In genomic region chr14:30371070-30371469, GRCm38 (mm10) we compare ENCODE assay signal across 27 mouse cellular contexts.
DNase-seq lines count a peak whose midpoint lies in the region; ATAC-seq and TF ChIP-seq lines count a peak whose summit lies in the region.
"Had no signal": no experiment of that assay in that cellular context is flagged by ENCODE, and none has a peak within 500 bp of the region (broad histone marks: within the 10 kb centered on the region; RNA-seq: fewer than 3 reads in every experiment).

No protein-coding gene starts in this region.

- intact Hi-C loops in heart, postnatal 10 days (cut with DNase I): no loop called here

- ATAC-seq in intestine, postnatal 0 days: no peak
- no peak for ATAC-seq in intestine, embryonic 15.5 days
- ATAC-seq in liver, embryonic 14.5 days (ENCODE audit: insufficient read depth): no peak
- no peak for ATAC-seq in liver, embryonic 11.5 days (replicated peaks; ENCODE audit: low FRiP score)
- ATAC-seq: activated CD4-positive, CD25-positive, alpha-beta regulatory T cell, adult 4 months; forebrain, embryonic 13.5 days; midbrain, embryonic 13.5 days had no signal

- H3K9me3 ChIP-seq in intestine, postnatal 0 days (ENCODE audit: control insufficient read depth): no peaks in the 10 kb centered on the region
- no peaks in the 10 kb centered on the region for H3K9me3 ChIP-seq in intestine, embryonic 15.5 days
- H3K9me3 ChIP-seq in liver, embryonic 14.5 days (ENCODE audit: control insufficient read depth, low read length): no peaks in the 10 kb centered on the region
- no peaks in the 10 kb centered on the region for H3K9me3 ChIP-seq in liver, embryonic 11.5 days (ENCODE audit: control insufficient read depth, low read length)
- H3K9me3 ChIP-seq: forebrain, embryonic 13.5 days; heart, embryonic 13.5 days; liver, embryonic 13.5 days; midbrain, embryonic 13.5 days; neural tube, embryonic 12.5 days had no signal

- DNase-seq in liver, embryonic 14.5 days (ENCODE audit: low read depth in 3 of 3, low spot score in 3 of 3): no peak
- DNase-seq in liver, embryonic 11.5 days (ENCODE audit: low spot score): no peak
- DNase-seq in thymus, postnatal 14 days: peak; percentile 28
- no peak for DNase-seq in thymus, postnatal 25 days
- peak; percentile 37 for DNase-seq in splenic B cell, adult 2 months (ENCODE audit: low read depth, low spot score)
- no peak for DNase-seq in heart, postnatal 10 days
- DNase-seq: adrenal gland, adult 8-10 months; cerebellum, adult 18-20 months; cerebellum, postnatal 14 days; gastrocnemius, postnatal 10 days; heart, adult 18-20 months; kidney, adult 9 months; kidney, postnatal 36 days; layer of hippocampus, adult 9-11 months; left cerebral cortex, postnatal 4 days; liver, embryonic 13.5 days; lung, postnatal 10 days; right cerebral cortex, postnatal 14 days had no signal

- H3K9ac ChIP-seq in intestine, postnatal 0 days (ENCODE audit: low read depth, low read length): no peak overlapping the region
- no peak overlapping the region for H3K9ac ChIP-seq in intestine, embryonic 15.5 days
- H3K9ac ChIP-seq in liver, embryonic 14.5 days (replicated peaks): no peak overlapping the region
- no peak overlapping the region for H3K9ac ChIP-seq in liver, embryonic 11.5 days (ENCODE audit: low read depth, low read length)
- H3K9ac ChIP-seq: forebrain, embryonic 13.5 days; heart, embryonic 13.5 days; hindbrain, embryonic 12.5 days; liver, embryonic 13.5 days; midbrain, embryonic 13.5 days; neural tube, embryonic 12.5 days had no signal

- H3K27ac ChIP-seq in intestine, postnatal 0 days (ENCODE audit: low read depth, low read length): no peak overlapping the region
- no peak overlapping the region for H3K27ac ChIP-seq in intestine, embryonic 15.5 days
- no peak overlapping the region for H3K27ac ChIP-seq in liver, embryonic 14.5 days
- H3K27ac ChIP-seq in liver, embryonic 11.5 days (ENCODE audit: low read depth, low read length): no peak overlapping the region
- H3K27ac ChIP-seq: forebrain, embryonic 13.5 days; heart, embryonic 13.5 days; hindbrain, embryonic 12.5 days; liver, embryonic 13.5 days; midbrain, embryonic 13.5 days; neural tube, embryonic 12.5 days had no signal

- TF ChIP-seq EP300 in liver, embryonic 14.5 days (IDR thresholded peaks at IDR 0.05; ENCODE audit: low read depth): no peak

- no peaks in the 10 kb centered on the region for H3K36me3 ChIP-seq in intestine, postnatal 0 days (ENCODE audit: control insufficient read depth, insufficient read depth)
- no peaks in the 10 kb centered on the region for H3K36me3 ChIP-seq in intestine, embryonic 15.5 days
- H3K36me3 ChIP-seq in liver, embryonic 14.5 days (replicated peaks; ENCODE audit: control insufficient read depth, insufficient read depth, low read depth): no peaks in the 10 kb centered on the region
- H3K36me3 ChIP-seq in liver, embryonic 11.5 days (ENCODE audit: control insufficient read depth, insufficient read depth, low read length): no peaks in the 10 kb centered on the region
- H3K36me3 ChIP-seq in splenic B cell, adult 2 months (ENCODE audit: control insufficient read depth, insufficient read depth, low read length, poor library complexity, severe bottlenecking): no peaks in the 10 kb centered on the region
- H3K36me3 ChIP-seq: heart, embryonic 13.5 days; hindbrain, embryonic 12.5 days; liver, embryonic 13.5 days; midbrain, embryonic 13.5 days; neural tube, embryonic 12.5 days had no signal

- H3K4me2 ChIP-seq in intestine, postnatal 0 days (replicated peaks; ENCODE audit: low read depth): no peak overlapping the region
- no peak overlapping the region for H3K4me2 ChIP-seq in intestine, embryonic 15.5 days (replicated peaks)
- no peak overlapping the region for H3K4me2 ChIP-seq in liver, embryonic 14.5 days (ENCODE audit: low read depth)
- H3K4me2 ChIP-seq in liver, embryonic 11.5 days: no peak overlapping the region
- H3K4me2 ChIP-seq: forebrain, embryonic 13.5 days; heart, embryonic 13.5 days; hindbrain, embryonic 12.5 days; liver, embryonic 13.5 days; midbrain, embryonic 13.5 days; neural tube, embryonic 12.5 days had no signal

- no peaks in the 10 kb centered on the region for H3K4me1 ChIP-seq in intestine, postnatal 0 days (replicated peaks; ENCODE audit: control insufficient read depth, insufficient read depth, low read length)
- no peaks in the 10 kb centered on the region for H3K4me1 ChIP-seq in intestine, embryonic 15.5 days (replicated peaks)
- no peaks in the 10 kb centered on the region for H3K4me1 ChIP-seq in liver, embryonic 14.5 days (replicated peaks; ENCODE audit: control insufficient read depth in 2 of 2, insufficient read depth in 2 of 2, low read length in 1 of 2)
- no peaks in the 10 kb centered on the region for H3K4me1 ChIP-seq in liver, embryonic 11.5 days (replicated peaks; ENCODE audit: control insufficient read depth, insufficient read depth, low read length)
- H3K4me1 ChIP-seq: forebrain, embryonic 13.5 days; heart, embryonic 13.5 days; hindbrain, embryonic 12.5 days; liver, embryonic 13.5 days; megakaryocyte, embryonic 14.5 days; midbrain, embryonic 13.5 days; neural tube, embryonic 12.5 days had no signal

- TF ChIP-seq CTCF in intestine, postnatal 0 days (IDR thresholded peaks at IDR 0.05; ENCODE audit: low read depth): peak; percentile 46
- TF ChIP-seq CTCF in liver, embryonic 14.5 days (IDR thresholded peaks at IDR 0.05; ENCODE audit: low read depth): 0 out of 2 replicates have a peak, but pooled peaks have one; percentile 15

- 77% methylated on average over 2 of the region's 2 CpGs for WGBS in intestine, postnatal 0 days
- 78% methylated on average over 2 of the region's 2 CpGs for WGBS in intestine, embryonic 15.5 days
- WGBS in liver, embryonic 14.5 days (ENCODE audit: insufficient replicate concordance): 37% methylated on average over 2 of the region's 2 CpGs
- WGBS in liver, embryonic 11.5 days: 64% methylated on average over 2 of the region's 2 CpGs

- H3K27me3 ChIP-seq in intestine, postnatal 0 days (replicated peaks; ENCODE audit: control insufficient read depth, insufficient read depth, low read length): no peaks in the 10 kb centered on the region
- no peaks in the 10 kb centered on the region for H3K27me3 ChIP-seq in intestine, embryonic 15.5 days (replicated peaks)
- no peaks in the 10 kb centered on the region for H3K27me3 ChIP-seq in liver, embryonic 14.5 days (ENCODE audit: control insufficient read depth, insufficient read depth, low read length)
- no peaks in the 10 kb centered on the region for H3K27me3 ChIP-seq in liver, embryonic 11.5 days (replicated peaks; ENCODE audit: control insufficient read depth, insufficient read depth, low read length)
- no peaks in the 10 kb centered on the region for H3K27me3 ChIP-seq in splenic B cell, adult 2 months (ENCODE audit: control insufficient read depth, insufficient read depth, low read length, poor library complexity, severe bottlenecking)
- H3K27me3 ChIP-seq: forebrain, embryonic 13.5 days; heart, embryonic 13.5 days; hindbrain, embryonic 12.5 days; liver, embryonic 13.5 days; midbrain, embryonic 13.5 days; neural tube, embryonic 12.5 days had no signal

- no peak overlapping the region for H3K4me3 ChIP-seq in intestine, postnatal 0 days (ENCODE audit: low read depth, low read length)
- H3K4me3 ChIP-seq in intestine, embryonic 15.5 days (replicated peaks): no peak overlapping the region
- H3K4me3 ChIP-seq in liver, embryonic 14.5 days (ENCODE audit: insufficient read depth in 1 of 2, low read depth in 2 of 2, low read length in 2 of 2): no peak overlapping the region
- no peak overlapping the region for H3K4me3 ChIP-seq in liver, embryonic 11.5 days (ENCODE audit: low read depth, low read length)
- H3K4me3 ChIP-seq: forebrain, embryonic 13.5 days; heart, embryonic 13.5 days; hindbrain, embryonic 12.5 days; liver, embryonic 13.5 days; megakaryocyte, embryonic 14.5 days; midbrain, embryonic 13.5 days; neural tube, embryonic 12.5 days had no signal

Comparison
In these comparisons a context has a peak if more than half of its experiments do, and no peak if none do; other contexts are left out.
1. DNase-seq: peak in thymus, postnatal 14 days (single experiment) and splenic B cell, adult 2 months (single experiment); none in liver, embryonic 14.5 days (0 of 3), liver, embryonic 11.5 days (single experiment), thymus, postnatal 25 days (single experiment) and heart, postnatal 10 days (0 of 2).